Mouse (Mus musculus) kidney, adult 18-20 months (tissue): ENCODE results near the gene Ceacam5.

Source experiments
- DNase-seq: peaks from one replicate; pipeline ENCODE4 v3.0.0; 2021

Ceacam5 gene

DNA sequence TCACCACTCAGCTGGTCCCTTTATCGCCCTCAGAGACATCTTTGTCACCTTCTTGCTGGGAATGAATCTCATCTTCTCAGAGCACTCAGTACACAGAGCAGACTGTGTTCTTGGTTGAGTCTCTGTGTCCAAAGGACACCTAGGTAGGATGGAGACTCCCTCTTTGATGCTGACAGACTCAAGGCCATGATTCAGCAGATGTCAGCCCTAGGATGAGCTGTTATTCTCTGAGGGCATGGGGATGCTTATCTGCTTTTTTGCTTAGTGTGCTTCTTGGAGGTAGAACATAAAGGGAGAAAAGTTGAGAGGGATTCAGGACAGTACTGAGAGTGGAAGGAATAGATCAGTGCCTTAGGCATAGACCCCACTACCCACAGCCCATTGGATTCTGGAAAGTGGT lies at the start of gene Ceacam5:
Ceacam5 (plus strand) TSS at position 301 of the 400 bp plus-strand sequence.
- no peak for DNase-seq
